Mouse (Mus musculus) layer of hippocampus, adult 8-10 months (tissue): ENCODE measurements at regions not wholly inside any gene's neighbourhood (a gene's known extent, or its start where the extent isn't known, plus 50 kb on each side); places are given as distances from the start of the nearest gene placed in this dataset.

ENCODE experiments used
- DNase-seq, 2 experiments: peaks; one replicate each; pipeline ENCODE4 v3.0.0; 2022; ENCODE audit warnings: low spot score in 2 of 2

DNA sequence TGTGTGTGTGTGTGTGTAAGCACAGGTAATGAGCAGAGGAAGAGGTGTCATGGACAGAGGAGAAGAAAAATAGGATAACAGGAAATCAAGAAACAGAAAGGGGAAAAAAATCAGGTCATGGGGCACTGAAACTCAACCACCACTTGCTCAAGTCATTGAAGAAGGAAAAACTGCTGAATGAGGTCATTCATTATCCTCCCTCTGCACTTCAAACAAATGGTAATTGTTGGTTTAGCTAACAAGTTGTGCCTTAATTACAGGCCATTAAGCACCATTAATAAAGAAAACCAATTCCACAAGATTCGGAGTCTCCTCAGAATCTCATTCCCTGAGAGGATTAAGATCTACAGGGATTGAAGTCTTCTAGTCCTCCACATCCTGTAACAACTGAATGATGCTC lies 266.5 kb upstream of the Trib2 start:
- no peak for DNase-seq

DNA sequence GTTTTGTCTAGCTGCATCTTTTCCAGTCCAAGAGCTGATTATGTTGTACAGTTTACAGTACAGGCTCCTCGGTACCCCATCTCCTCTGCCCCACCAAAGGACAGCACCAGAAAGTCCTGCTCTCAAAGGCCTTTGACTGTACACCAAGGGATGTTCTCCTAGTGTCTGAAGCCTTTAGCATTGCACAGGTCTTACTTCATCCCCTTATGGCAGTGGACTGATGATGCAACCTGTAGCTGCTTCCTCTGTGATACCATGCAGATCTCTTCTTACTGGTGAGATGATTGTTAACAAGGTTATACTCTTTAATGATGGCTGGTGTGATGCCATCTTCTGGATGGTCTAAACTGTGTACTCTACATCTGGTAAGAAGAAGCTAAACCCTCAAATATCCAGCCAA lies 260.5 kb upstream of the Trib2 start:
- DNase-seq, result no peak

DNA sequence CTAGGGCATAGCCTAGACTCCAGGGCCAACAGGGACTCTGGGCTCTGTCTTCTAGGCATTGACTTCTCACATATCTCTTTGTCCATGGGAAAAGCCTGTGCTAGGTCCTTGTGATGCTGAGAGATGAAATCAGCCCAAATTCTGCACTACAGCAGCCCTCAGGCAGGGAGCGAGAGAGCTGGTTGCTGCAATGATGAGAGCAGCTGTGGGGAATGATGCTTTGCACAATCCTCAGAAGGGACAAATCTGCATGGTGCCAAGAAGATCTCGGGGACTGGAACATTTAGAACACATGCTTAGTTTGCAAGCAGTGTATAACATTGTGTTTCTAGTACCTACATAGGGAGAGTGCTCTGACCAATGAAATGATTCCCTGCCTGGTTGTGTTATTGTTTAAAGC lies 259.2 kb upstream of the Trib2 start:
- DNase-seq, result no peak

DNA sequence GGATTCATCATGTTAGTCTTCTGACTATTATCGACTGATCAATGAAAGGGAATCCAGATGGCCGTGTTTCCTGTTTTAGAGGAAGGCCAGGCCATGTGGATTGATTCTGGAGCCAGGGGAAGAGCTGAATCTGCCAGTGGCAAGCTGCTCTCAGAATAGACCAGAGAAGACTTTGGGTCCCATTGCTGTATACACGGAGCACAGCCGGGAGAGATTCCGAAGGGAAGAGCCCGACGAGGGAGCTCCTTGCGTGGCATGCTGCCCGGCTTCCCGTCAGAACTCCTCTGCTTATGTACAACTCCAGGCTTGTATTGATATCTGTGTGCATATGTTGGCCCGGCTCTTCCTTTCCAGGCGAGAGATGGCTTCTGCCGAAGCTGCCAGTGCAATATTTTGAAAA lies 252.2 kb upstream of the Trib2 start:
- peak; percentile 8 to 35 for DNase-seq

DNA sequence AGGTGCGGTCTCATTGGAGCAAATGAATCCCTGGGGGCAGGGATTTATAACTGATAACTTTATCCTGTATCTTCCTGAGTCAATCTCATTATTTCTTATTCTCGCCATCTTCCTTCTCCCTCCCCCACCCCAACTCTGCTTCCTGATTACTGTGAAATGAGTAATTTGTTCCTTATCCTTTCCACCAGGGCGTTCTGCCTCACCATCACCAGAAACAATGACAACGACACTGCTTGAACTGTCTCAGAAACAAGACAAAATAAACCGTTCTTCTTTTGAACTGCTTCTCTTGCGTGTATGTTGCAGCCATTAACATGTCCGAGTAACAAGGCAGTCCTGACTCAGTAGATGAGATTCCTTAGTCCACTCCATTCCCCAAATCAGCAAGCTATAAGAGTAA lies 246.0 kb upstream of the Trib2 start:
- DNase-seq, result no peak

DNA sequence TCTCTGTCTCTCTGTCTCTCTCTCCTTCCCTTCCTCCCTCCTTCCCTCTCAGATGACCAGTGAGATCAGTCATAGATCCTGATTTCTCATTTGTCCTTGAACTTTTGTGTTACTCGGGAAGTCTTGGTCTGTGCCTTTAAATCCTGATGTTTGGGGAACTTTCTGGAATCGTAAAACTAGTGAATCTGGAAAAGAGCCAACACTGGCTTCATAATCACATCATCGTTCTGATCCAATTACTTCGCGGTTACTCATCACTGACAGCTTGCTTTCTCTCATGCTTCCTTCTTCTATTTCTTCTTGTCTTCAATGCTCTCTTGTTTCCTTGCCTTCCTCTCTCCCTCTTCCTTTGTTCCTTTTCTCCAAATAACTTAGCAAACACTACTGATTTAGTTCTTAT lies 243.7 kb upstream of the Trib2 start:
- no peak for DNase-seq

DNA sequence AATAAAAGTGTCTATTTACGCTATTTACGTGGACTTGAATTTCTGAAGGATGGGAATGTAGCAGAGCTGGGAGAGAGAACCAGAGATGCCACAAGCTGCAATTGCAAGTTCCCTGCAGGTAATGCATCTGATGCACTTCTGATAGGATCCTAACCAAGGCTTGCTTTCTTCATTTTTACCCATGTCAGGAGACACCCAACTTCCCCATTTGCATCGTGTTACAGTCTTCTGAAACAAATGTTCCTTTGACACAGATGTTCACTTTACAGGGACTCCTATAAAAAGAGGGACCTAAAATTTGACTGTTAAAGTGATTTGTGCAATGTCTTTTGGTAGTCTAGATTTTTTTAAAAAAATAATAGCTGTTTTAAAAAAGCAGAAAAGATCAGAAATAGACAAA lies 241.5 kb upstream of the Trib2 start:
- no peak for DNase-seq

DNA sequence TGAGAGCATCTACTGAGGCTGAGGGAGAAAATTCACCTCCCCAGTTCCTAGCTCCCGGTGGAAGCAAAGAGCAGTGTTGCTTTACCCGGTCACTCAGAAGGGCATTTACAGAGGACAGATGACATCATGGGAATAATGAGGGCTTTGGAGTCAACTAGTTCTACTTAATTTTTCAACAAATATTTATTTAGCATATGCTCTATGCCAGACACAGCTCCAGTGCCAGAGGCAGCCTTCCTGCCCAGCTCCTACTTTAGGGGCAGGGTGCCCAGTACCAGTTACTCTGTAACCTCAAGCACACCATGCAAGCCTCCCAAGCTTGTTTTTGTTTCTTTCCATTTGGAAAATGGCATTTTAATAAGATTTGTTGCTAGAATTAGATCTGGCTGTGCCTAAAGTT lies 240.1 kb upstream of the Trib2 start:
- DNase-seq, result no peak

DNA sequence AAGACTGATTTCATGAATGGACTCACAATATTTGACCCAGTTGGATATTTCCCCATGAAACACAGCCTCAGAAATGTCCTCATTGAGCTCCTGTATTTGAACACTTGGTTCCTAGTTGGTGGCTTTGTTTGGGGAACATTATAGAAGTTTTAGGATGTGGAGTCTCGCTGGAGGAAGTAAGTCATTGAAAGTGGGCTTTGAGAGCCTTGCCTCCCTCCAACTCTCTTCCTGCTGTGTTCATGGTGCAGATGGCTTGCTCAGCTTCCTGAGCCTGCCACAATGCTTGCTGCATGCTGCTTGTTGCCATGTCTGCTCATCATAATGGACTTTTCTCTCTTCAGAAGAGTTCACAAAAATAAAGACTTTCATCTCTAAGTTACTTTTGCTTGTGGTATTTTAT lies 239.5 kb upstream of the Trib2 start:
- no peak for DNase-seq

DNA sequence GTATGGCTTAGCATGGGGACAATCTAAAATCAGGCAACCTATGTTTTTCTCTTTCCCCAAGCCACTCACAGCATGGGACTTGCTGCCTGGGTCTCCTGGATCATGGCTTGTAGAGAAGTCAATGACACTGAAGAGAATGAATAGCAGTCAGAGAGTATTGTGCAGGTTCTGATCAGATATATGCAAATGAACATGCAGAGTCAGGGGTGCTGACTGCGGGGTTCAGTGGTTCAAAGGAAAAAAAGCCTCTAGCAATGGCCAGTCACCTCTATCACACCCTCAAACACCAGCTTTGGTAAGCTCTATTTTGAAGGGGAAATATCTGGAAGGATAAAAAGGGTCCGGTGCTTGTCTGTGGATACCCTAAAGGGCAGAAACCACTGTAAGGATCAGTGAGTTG lies 237.9 kb upstream of the Trib2 start:
- no peak for DNase-seq

DNA sequence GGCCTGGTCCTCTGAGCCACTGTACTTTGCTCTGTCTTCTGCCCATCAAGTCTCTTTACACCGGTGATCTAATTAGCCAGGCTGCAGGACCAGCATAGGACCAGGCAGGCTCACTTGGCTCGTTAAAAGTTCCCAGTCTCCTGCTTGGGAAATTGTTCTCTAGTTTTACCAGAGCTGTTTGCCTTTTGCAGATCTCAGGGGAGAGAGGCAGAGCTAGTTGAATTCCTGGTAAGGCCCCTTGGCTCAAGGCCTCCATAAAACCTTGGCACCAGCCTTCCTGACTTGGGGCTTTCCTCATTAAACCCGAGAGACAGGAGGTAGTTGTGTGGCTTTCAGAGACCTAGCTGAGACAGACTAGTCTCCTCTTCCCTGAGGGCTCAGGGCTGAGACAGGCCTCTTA lies 237.0 kb upstream of the Trib2 start:
- no peak for DNase-seq

DNA sequence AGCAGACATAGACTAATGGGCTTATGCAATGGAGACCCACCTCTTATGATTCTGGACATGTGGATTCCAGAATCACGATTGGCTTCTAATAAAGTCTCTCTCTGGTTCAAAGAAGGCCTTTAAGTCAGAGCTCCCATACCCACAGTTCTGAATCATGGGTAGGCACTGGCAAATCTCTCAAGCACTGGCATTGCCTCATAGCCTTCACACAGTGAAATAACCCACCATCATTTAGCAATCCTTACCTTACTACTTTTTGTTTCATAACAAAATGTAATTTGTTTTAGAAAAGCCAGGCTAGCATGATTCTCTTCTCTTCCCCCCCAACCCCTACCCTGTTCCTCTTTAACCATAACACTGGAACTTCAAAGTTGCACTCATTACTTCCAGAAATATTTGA lies 236.3 kb upstream of the Trib2 start:
- no peak for DNase-seq

DNA sequence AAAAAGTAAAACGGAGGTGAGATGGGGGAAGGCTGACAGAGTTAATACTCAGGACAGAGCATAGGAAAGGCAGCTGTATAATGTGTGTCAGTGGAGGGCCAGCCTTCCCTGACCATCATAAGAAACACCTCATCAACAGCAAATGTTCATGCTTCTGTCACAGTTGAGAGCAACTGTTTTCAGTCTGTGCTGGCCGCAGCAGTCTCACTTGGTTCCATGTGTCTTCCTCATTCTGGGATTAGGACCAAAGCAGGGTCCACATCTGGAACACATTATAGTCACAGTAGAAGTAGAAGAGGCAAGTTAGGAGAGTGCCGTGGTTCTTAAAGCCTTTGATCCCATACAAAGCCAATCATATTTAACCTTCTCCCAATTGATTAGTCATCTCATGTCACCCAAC lies 235.6 kb upstream of the Trib2 start:
- DNase-seq, result no peak

DNA sequence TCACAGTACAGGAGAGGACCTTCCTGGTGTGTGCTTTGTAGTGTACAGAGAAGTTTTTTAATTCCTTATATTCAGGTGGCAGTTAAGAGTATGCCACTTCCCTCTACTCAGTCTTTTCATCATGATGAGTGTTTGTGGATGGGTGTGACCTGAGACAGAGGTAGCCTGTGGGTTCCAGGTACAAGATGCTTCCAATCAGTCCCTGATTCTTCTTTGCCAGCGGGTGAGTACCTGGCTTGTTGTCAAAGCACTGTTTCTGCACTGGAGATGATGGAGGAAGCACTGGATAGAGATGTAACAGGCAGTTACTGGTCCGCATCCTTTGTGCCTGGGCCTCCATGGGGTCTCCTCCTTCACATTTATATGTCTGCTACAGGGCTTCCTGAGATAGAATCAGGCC lies 234.7 kb upstream of the Trib2 start:
- no peak for DNase-seq

DNA sequence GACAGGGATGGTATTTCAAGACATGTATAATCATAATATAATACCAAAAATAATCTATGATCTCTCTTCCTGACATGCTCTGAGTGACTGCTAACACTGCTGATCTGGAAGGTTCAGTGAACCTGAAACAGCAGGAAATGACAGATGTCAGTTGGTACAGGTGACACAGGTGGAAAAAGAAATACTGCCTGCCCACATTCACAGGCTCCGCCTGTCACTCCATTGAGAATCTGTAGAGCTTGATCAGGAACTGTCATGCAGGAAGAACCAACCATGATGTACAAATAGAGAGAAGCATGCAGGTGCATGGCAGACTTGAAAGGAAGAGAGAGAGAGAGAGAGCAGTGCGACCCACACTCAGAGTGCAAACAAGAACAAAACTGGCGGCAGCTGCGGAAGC lies 232.8 kb upstream of the Trib2 start:
- DNase-seq, result no peak

DNA sequence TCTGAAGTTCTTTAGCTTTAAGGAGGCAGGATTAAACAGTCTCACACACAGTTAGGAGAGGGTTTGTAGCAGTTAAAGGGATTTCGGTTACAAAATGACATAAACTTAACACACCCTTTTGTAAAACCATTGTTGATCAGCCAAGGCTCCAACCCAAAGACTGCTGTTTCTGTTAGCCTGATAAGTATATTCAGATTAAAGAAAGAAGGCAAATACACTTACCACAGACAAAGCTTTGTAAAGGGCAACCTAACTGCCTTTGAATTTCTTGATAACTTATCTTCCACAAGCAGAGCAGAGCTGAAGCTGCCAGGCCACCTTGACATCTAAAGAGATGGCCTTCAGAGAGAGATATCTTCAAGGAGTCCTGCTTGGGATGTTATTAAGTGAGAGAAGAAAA lies 229.9 kb upstream of the Trib2 start:
- DNase-seq, result no peak

DNA sequence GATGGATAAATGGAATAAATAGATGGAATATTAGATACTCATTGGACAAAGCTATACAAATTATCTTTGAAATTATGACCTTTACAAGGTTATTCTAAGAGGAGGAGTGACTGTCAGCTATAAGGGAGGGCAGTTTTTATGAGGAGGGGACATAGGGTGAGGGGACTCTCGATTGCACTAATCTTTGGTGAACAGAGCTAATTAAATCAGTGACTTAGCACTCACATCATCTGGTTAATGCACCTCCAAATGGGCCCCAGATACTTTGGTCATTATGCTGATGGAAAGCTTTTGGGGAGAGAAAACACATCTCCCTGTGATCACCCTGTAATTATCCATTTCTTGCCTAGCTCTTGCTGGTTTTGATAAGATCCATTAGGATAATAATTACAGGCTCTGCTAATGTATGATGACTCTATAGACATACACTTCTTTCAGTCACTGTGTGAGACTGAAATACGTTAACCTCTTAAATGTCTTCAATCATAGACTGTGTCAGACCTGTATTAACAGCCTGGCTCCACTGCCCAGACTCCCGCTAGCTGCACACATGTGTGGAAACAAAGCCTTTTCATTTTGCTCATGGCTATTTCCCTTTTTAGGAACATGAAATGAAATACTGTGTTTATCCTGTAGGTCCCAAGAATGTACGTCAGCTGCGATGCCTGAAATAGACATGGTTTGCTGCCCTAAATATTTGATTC lies 229.2 kb upstream of the Trib2 start:
- no peak for DNase-seq

DNA sequence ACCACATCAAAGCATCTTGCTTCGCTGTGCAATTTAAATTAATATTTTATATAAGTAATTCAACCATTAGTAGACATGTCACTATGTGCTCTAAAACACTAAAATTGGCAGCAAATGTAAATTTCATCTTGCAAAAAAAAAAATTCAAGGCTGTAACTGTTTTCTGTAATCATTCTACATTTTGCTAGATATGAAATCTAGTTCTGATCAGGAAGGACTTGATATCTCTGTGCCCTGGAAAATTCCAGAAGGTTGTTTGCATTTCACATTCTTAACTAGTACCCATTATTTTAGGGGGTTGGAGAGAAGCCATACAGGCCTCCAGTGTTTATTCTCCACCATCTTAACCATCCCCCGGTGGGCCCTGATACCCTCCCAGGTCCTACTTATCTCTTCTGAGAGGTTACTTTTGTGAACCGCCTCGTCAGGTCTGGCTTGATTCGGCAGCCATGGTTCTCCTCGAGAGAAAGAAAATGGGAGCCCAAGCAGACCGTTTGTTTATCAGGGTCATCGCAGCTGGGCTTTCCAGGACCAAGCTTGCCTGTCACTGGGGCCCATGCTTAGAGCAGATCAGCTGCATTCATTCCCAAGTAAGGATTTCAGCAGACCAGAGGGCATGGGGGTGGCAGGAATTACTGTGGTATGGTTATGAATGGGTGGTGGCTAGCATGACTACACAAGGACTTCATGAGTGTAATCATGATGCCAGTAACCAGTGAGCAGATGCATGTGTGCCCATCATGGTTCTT lies 226.9 kb upstream of the Trib2 start:
- no peak for DNase-seq

DNA sequence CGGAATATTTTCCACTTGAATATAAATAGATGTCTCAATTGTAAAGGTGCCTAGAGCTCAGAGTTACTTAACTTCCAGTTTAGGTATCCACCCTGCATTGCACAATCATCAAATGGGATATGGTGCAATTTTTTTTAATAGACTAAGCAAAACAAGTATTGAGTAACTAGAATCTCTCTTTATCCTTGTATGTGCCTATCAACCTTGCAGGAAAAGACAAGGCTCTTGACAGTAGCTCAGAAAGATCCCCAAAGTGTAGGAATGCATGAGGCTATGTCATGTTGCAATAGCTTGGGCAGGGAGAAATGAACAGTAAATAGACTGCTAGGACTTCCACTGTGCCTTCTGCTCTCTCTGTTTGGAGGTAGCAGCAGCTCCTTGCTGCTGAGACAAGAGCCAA lies 225.6 kb upstream of the Trib2 start:
- no peak for DNase-seq

DNA sequence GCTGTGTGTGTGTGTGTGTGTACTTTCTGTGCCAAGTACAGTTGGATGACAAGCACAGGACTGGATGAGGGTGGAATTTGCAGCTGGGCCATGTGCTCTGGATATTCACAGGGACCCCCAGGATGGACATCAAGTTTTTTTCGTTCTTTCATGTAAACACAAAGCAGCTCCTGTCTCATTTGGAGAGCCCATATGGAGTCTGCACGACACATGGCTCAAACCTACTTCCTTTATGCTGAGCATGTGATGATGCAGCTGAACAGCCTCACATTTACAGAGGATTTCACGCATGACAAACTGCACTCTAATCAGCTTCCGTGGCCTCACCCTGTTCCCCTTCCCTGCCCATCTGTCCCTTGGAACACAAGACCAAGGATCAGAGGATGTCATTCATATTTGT lies 224.4 kb upstream of the Trib2 start:
- DNase-seq, result no peak

DNA sequence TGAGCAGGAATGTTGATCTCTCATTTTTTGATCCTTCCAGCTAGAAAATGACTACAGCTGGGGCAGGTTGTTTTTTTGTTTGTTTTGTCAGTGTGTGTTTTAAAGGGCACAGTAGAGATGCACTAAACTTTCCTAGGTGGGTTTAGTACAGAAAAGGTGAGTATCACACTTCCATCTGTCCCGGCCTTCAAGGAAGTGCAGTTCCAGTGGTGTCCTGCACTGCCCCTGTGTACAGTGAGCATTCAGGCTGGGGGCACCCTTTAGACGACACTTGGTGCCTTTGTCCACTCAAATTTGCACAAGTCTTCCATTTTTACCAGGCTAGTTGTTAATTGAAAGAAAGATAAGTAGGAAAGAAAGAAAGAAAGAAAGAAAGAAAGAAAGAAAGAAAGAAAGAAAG lies 218.8 kb upstream of the Trib2 start:
- no peak for DNase-seq

DNA sequence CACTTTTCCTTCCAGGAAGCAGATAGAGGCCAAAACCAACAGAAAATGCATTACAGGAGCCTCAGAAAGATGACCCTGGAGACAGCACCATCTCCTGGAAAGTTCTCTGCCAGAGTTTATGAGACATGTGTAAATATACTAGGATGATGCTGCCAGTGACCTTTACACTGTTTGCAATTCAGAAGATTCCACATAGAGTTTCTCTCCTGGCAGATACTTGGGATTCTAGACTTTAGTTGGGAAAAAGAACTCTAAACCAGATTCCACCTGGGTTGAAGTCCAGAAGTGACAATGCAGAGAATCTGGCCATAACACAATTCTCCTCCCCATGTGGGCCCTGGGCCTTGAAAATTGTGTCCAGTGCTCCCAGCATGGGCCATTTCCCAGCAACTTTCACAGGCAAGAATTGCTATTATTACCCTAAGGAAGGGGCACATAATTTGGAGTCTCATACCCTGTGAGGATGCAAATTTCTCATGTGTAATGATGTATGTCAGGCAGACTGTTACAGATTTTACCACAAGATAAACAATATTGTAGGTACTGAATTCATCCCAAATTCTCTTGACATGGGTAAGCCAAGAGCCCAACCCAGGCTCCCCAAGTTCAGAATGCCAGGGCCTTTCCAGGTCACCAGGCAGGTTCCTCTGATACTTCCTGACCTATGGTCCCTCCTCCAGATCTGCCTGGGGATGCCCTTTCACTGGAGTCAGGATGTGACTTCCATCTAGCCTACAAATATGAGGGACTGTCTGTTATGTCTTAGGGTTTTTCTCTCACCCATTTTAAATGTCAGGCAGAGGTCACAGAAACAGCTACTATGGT lies 218.2 kb upstream of the Trib2 start:
- no peak for DNase-seq

DNA sequence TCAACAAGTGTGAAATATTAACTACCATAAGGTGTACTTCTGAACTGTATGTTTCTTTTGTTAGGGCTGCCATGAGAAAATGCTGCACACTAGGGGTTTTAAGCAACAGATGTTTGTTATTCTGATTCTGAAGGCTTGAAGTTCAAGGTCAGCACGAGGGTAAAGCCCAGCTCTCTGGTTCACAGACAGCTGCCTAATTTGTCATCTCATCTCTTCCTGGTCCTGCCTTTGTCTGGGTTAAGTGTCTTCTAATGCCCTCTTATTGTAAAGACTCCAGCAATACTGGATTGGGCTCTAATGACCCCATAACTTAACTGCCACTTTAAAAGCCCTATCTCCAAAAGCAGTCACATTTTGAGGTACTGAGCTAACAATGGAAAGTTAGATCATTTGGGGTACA lies 209.9 kb upstream of the Trib2 start:
- no peak for DNase-seq
